Mouse (Mus musculus) regulatory T cell (primary cell): ENCODE measurements around the gene Luc7l3.

ENCODE experiments used
- in situ Hi-C: fragments of 300-600 bp; cut with MboI, MseI; formaldehyde crosslinking; loops from one replicate; pipeline ENCODE4 v1.15.1; 2025; ENCODE audit warnings: high pct_unique_total_duplicates

The Luc7l3 gene

GRCm38 (mm10) chr11:94338347-94338746 is 16.6 kb upstream of the Luc7l3 start:
- in situ Hi-C loops: no loop called here

- in situ Hi-C loops: no loop called here
Measured at GRCm38 (mm10) chr11:94336551-94336950, 14.8 kb upstream of the Luc7l3 start.

GRCm38 (mm10) chr11:94334386-94334968 is 12.7 kb upstream of the Luc7l3 start:
- in situ Hi-C loops: no loop called here

GRCm38 (mm10) chr11:94332726-94333125 is 10.9 kb upstream of the Luc7l3 start:
- in situ Hi-C loops: no loop called here

- in situ Hi-C loops: no loop called here
Measured at GRCm38 (mm10) chr11:94330211-94330610, 8.4 kb upstream of the Luc7l3 start.

GRCm38 (mm10) chr11:94329270-94329891 is 7.6 kb upstream of the Luc7l3 start:
- in situ Hi-C loops: no loop called here

- in situ Hi-C loops: no loop called here
Measured at GRCm38 (mm10) chr11:94328644-94329025, 6.8 kb upstream of the Luc7l3 start.

GRCm38 (mm10) chr11:94327693-94328643 is 6.2 kb upstream of the Luc7l3 start, which contains the start of gene Ankrd40:
TSS of gene Ankrd40 (plus strand) at chr11:94328001.
- in situ Hi-C loops: no loop called here

GRCm38 (mm10) chr11:94326961-94327411 is 5.2 kb upstream of the Luc7l3 start:
- in situ Hi-C loops: no loop called here

GRCm38 (mm10) chr11:94324618-94325017 is 2.8 kb upstream of the Luc7l3 start:
- in situ Hi-C loops: no loop called here

GRCm38 (mm10) chr11:94323271-94323925 is 1.6 kb upstream of the Luc7l3 start:
- in situ Hi-C loops: no loop called here

GRCm38 (mm10) chr11:94322636-94323035 is 848 bp upstream of the Luc7l3 start:
- in situ Hi-C loops: no loop called here

- in situ Hi-C loops: no loop called here
Measured at GRCm38 (mm10) chr11:94320969-94321930, 538 bp downstream of the Luc7l3 start.

GRCm38 (mm10) chr11:94318056-94318455 is 3.7 kb downstream of the Luc7l3 start:
- in situ Hi-C loops: loop anchor here (10.0 kb wide), 1 partner anchor 353 kb away; the partner anchor contains the start of genes Gm20390 and Nme1

GRCm38 (mm10) chr11:94317515-94317914 is 4.3 kb downstream of the Luc7l3 start:
- in situ Hi-C loops: loop anchor here (10.0 kb wide), 1 partner anchor 353 kb away; the partner anchor contains the start of genes Gm20390 and Nme1

- in situ Hi-C loops: loop anchor here (10.0 kb wide), 1 partner anchor 352 kb away; the partner anchor contains the start of genes Gm20390 and Nme1
Measured at GRCm38 (mm10) chr11:94317014-94317413, 4.8 kb downstream of the Luc7l3 start.

GRCm38 (mm10) chr11:94316528-94316927 is 5.3 kb downstream of the Luc7l3 start:
- in situ Hi-C loops: loop anchor here (10.0 kb wide), 1 partner anchor 352 kb away; the partner anchor contains the start of genes Gm20390 and Nme1

- in situ Hi-C loops: loop anchor here (10.0 kb wide), 1 partner anchor 351 kb away; the partner anchor contains the start of genes Gm20390 and Nme1
Measured at GRCm38 (mm10) chr11:94315308-94315707, 6.5 kb downstream of the Luc7l3 start.

GRCm38 (mm10) chr11:94314098-94314652 is 7.6 kb downstream of the Luc7l3 start:
- in situ Hi-C loops: loop anchor here (10.0 kb wide), 1 partner anchor 349 kb away; the partner anchor contains the start of genes Gm20390 and Nme1
